Mouse (Mus musculus) limb, embryonic 11.5 days (tissue): ENCODE measurements around the gene Lclat1. TPM values are rescaled to one million over a fixed set of nuclear protein-coding genes. Genes with fewer than 3 reads are reported as not detected.
"Not testable (repeated sequence)": the region's sequence is repeated elsewhere in the genome, so short reads cannot be mapped to it uniquely, and the experiment has no call there.

Experiments used
- ATAC-seq: fragments of 200-750 bp; cut with Nextera tagmentation; 2 replicates; pipeline ENCODE4 v1.8.0; 2017; ENCODE audit warnings: low read depth; ENCODE audit not compliant: insufficient number of reproducible peaks, low FRiP score, low TSS enrichment
- DNase-seq: peaks from one replicate; pipeline ENCODE4 v3.0.0-alpha.2; 2015; ENCODE audit warnings: low spot score
- H3K27ac ChIP-seq: fragments of 300-500 bp; sonication (generic); replicated peaks from 2 replicates; pipeline ENCODE4 v1.5.1; 2014; ENCODE audit warnings: low read depth, mild to moderate bottlenecking, low read length
- H3K27me3 ChIP-seq: fragments of 300-500 bp; sonication (generic); 2 replicates; pipeline ENCODE4 v1.6.1; 2014; ENCODE audit warnings: mild to moderate bottlenecking, low read length, mixed read lengths; ENCODE audit not compliant: control insufficient read depth, insufficient read depth
- H3K36me3 ChIP-seq: fragments of 300-500 bp; sonication (generic); 2 replicates; pipeline ENCODE4 v1.6.1; 2014; ENCODE audit warnings: mild to moderate bottlenecking, low read length, moderate library complexity, mixed read lengths; ENCODE audit not compliant: control insufficient read depth, insufficient read depth
- H3K4me1 ChIP-seq: fragments of 300-500 bp; sonication (generic); 2 replicates; pipeline ENCODE4 v1.6.1; 2014; ENCODE audit warnings: low read length, mixed read lengths; ENCODE audit not compliant: control insufficient read depth, insufficient read depth
- H3K4me2 ChIP-seq: fragments of 300-500 bp; sonication (generic); 2 replicates; pipeline ENCODE4 v1.6.1; 2014; ENCODE audit warnings: low read depth, mild to moderate bottlenecking, moderate library complexity; ENCODE audit not compliant: severe bottlenecking
- H3K4me3 ChIP-seq: fragments of 300-500 bp; sonication (generic); 2 replicates; pipeline ENCODE4 v1.5.1; 2014; ENCODE audit warnings: low read depth, low read length
- H3K9ac ChIP-seq: fragments of 300-500 bp; sonication (generic); 2 replicates; pipeline ENCODE4 v1.6.1; 2014; ENCODE audit warnings: mild to moderate bottlenecking, low read length
- H3K9me3 ChIP-seq: fragments of 300-500 bp; sonication (generic); 2 replicates; pipeline ENCODE4 v1.6.1; 2016; ENCODE audit warnings: low read length; ENCODE audit not compliant: control insufficient read depth
- WGBS: fragments of 180-500 bp; shearing (Covaris S2); extraction: QIAGEN DNeasy Blood & Tissue Kit; methylation state at CpG from one replicate; pipeline ENCODE4 v1.1.7; 2014; 5-methylcytosine and 5-hydroxymethylcytosine counted together
- polyA plus RNA-seq: library from polyadenylated mRNA; unstranded; fragments of >200 nt; fragmentation: Nextera tagmentation; extraction: Ambion mirVana; gene quantifications from 2 replicates; pipeline ENCODE4 v1.2.1, GENCODE M21; 2014

Gene Lclat1
- polyA plus RNA-seq, 1 experiment from 2014 or later, result 18.5 TPM

DNA sequence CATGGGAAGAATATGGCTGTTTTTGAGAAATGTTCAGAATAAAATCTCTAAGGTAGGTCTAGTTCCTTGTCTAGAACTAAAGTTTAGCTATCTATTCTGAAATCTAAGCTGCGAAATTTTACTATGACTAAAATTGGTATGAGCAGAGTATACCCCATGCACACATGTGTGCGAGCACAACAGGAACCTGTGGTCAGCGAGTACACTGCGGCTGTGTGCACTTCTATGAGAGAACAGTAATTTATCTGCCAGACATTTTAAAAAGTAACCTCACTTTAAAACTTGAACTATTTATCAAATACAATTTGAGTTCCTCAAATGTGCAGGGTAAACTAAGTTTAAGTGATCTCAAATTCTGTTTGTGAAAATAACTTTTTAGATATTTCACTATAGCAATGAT, 34.2 kb downstream of the Lclat1 start:
- no peaks in the 10 kb centered on the region for H3K4me1 ChIP-seq
- H3K4me3 ChIP-seq, result no peak overlapping the region
- H3K4me2 ChIP-seq, result no peak overlapping the region
- DNase-seq (no peak), ATAC-seq (no peak)
- H3K27me3 ChIP-seq, result no peaks in the 10 kb centered on the region
- no peak overlapping the region for H3K27ac ChIP-seq
- no peak overlapping the region for H3K9ac ChIP-seq
- no peaks in the 10 kb centered on the region for H3K9me3 ChIP-seq
- H3K36me3 ChIP-seq, result no peaks in the 10 kb centered on the region
- WGBS, result 96% methylated on average over 4 of the region's 4 CpGs

DNA sequence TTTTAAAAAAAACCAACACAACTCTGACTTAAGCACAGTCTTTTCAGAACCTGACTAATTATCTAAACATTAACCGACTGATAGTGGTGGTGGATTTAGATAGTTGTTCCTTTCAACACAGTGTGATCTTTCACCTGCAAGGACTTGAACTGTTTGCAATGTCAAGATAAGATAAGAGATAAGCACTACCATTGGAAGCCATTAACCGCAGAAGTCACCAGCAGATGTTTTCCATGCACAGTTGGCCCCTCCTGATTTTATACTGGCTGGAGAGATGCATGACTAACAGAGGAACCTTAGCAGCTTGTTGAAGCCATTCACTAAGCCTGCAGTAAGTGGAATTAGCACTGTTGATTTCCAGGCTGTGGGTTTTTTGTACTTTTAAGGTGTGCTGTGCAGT, 34.7 kb downstream of the Lclat1 start:
- WGBS, result 60% methylated on average over 2 of the region's 2 CpGs
- DNase-seq, result no peak
- ATAC-seq, result no peak
- no peaks in the 10 kb centered on the region for H3K36me3 ChIP-seq
- no peaks in the 10 kb centered on the region for H3K9me3 ChIP-seq
- H3K9ac ChIP-seq, result no peak overlapping the region
- H3K4me1 ChIP-seq, result no peaks in the 10 kb centered on the region
- H3K27me3 ChIP-seq, result no peaks in the 10 kb centered on the region
- no peak overlapping the region for H3K27ac ChIP-seq
- no peak overlapping the region for H3K4me2 ChIP-seq
- no peak overlapping the region for H3K4me3 ChIP-seq

DNA sequence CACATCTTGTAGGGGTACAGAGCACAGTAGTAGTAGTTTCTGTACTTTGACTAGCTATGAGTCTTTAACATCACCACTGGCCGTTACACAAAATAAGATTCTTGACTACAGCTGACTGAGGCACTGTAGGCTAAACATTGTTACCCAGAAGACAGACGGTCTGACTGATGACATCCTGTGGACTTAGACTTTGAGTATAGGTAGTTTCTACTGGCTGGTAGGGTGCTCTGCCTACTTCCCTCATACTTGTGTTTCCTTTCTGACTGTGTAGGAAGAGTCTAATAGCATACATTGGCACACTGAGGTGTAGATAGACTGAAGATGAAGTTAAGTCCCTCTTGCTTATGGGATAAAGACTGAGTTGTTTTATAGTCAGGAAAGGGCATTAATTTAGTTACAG, 37.6 kb downstream of the Lclat1 start:
- no peaks in the 10 kb centered on the region for H3K4me1 ChIP-seq
- no peak for DNase-seq
- H3K27ac ChIP-seq, result no peak overlapping the region
- H3K4me3 ChIP-seq, result no peak overlapping the region
- 93% methylated on average over 2 of the region's 2 CpGs for WGBS
- no peaks in the 10 kb centered on the region for H3K9me3 ChIP-seq
- H3K36me3 ChIP-seq, result no peaks in the 10 kb centered on the region
- no peak overlapping the region for H3K4me2 ChIP-seq
- no peaks in the 10 kb centered on the region for H3K27me3 ChIP-seq
- no peak for ATAC-seq
- H3K9ac ChIP-seq, result no peak overlapping the region

DNA sequence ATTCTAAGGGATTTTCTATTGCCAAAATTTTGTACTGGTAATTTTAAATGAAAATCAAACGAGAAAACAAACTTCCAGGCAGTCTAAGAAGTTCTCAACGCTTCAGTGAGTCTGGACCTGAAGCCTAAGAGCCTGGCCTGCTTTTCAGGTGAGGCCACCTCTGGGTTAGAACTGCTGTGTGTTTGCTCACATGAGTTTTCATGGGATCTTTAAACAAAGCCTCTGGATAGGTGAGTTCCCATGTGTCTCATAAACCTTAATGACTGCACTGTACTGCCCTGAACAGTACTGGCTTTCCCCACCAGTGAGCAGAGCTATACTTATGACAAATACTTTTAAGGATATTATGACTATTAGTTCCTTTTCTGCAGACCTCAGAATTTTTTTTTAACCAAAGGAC, 40.8 kb downstream of the Lclat1 start:
- ATAC-seq, result no peak
- 80% methylated on average over 2 of the region's 2 CpGs for WGBS
- H3K4me3 ChIP-seq, result no peak overlapping the region
- H3K9ac ChIP-seq, result no peak overlapping the region
- no peak for DNase-seq
- no peaks in the 10 kb centered on the region for H3K4me1 ChIP-seq
- no peak overlapping the region for H3K27ac ChIP-seq
- H3K36me3 ChIP-seq, result no peaks in the 10 kb centered on the region
- H3K27me3 ChIP-seq, result no peaks in the 10 kb centered on the region
- no peaks in the 10 kb centered on the region for H3K9me3 ChIP-seq
- no peak overlapping the region for H3K4me2 ChIP-seq

DNA sequence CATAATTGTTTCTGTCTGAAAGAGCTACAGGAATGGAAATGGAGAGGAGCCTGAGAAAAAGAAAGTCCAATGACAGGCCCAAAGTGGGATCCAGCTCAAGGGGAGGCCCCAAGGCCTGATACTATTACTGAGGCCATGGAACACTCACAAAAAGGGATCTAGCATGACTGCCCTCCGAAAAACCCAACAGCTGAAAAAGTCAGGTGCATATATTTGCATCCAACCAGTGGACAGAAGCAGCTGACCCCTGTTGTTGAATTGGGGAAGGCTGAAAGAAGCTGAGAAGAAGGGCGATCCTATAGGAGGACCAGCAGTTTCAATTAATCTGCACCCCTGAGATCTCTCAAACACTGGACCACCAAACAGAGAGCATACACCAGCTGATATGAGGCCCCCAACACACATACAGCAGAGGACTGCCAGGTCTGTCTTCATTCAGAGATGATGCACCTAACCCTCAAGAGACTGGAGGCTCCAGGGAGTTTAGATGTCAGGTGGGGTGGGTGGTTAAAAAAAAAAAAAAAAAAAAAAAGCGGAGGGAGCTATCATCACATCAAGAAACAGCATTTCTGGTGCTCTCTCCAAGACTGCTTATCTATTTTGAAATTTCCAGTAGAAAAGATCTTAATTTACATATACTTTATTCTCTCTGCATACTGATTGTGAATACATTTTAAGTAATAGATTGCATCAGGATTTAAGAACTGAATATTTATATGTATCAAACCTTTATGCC, 45.2 kb downstream of the Lclat1 start:
- 88% methylated on average over 3 of the region's 3 CpGs for WGBS
- not testable (repeated sequence) for H3K9me3 ChIP-seq, H3K4me1 ChIP-seq, H3K27me3 ChIP-seq, H3K4me3 ChIP-seq, H3K27ac ChIP-seq, DNase-seq, H3K4me2 ChIP-seq, H3K9ac ChIP-seq, ATAC-seq, H3K36me3 ChIP-seq

DNA sequence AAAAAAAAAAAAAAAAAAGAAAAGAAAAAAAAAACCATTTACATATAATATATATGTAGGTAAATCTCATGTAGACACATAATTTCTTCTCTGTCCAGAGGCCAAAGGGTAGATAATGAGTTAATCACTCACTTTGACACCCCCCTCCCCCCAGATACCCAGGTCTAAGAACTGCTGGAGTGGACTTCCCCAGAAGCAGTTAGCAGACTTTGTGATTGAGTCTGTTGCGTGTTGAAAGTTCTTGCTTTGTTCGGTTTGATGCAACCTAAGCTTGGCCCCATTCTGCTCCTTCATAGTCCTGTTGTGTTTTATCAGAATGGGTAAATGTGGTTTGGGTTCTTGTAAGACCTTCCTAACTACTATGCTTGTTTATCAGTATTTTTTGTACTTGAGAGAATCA, 45.9 kb downstream of the Lclat1 start:
- no peaks in the 10 kb centered on the region for H3K36me3 ChIP-seq
- no peak overlapping the region for H3K9ac ChIP-seq
- no peak overlapping the region for H3K4me2 ChIP-seq
- H3K4me1 ChIP-seq, result no peaks in the 10 kb centered on the region
- H3K27me3 ChIP-seq, result no peaks in the 10 kb centered on the region
- WGBS, result 79% methylated on average over 2 of the region's 2 CpGs
- ATAC-seq, result no peak
- H3K4me3 ChIP-seq, result no peak overlapping the region
- H3K27ac ChIP-seq, result no peak overlapping the region
- DNase-seq, result no peak
- H3K9me3 ChIP-seq, result no peaks in the 10 kb centered on the region

DNA sequence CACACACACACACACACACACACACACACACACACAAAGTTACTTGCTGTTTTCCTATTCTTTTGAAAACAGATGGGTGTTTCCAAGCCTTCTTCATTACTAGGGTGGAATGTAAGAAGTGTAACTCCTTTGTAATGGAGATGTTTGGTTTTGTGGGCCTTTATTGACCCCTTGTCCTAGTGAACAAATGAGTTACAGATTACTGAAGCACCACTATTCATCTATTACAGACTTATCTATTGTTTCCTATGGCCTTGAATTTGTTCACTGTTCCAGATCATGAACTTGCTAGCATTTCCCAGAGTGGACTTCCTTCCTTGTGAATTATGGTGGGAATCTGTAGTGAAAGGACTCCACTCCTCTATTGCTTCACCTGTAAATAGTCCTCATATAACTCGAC, 48.8 kb downstream of the Lclat1 start:
- Histone ChIP-seq H3K27ac (no peak overlapping the region), H3K9me3 (no peaks in the 10 kb centered on the region), H3K4me2 (no peak overlapping the region), H3K4me3 (no peak overlapping the region), H3K9ac (no peak overlapping the region), H3K36me3 (no peaks in the 10 kb centered on the region), H3K27me3 (no peaks in the 10 kb centered on the region), H3K4me1 (no peaks in the 10 kb centered on the region)
- DNase-seq (no peak), ATAC-seq (no peak)
- 86% methylated on average over 1 of the region's 1 CpGs for WGBS

DNA sequence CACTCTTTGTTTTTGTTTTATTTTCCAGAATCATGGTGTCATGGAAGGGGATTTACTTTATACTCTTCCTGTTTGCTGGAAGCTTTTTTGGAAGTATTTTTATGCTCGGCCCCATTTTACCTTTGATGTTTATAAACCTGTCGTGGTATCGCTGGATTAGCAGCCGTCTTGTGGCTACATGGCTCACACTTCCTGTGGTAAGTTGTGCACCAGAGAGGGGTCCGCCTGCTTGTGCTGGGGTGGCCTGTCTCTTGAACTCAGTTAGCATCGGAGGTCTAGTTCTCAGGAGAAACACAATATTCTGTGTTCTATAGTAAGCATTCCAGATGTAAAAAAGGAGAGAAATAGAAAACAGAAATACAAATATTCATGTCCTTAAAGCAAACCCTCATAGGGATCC, 54.0 kb downstream of the Lclat1 start:
- Histone ChIP-seq H3K9me3 (no peaks in the 10 kb centered on the region), H3K27ac (no peak overlapping the region), H3K4me1 (no peaks in the 10 kb centered on the region), H3K27me3 (no peaks in the 10 kb centered on the region), H3K4me3 (no peak overlapping the region), H3K4me2 (no peak overlapping the region), H3K9ac (no peak overlapping the region), H3K36me3 (no peaks in the 10 kb centered on the region; the same call in 1 of the 2 replicates)
- no peak for DNase-seq
- no peak for ATAC-seq
- 79% methylated on average over 6 of the region's 6 CpGs for WGBS
